Mouse (Mus musculus): ENCODE measurements around the gene Rnf115. TPM values are rescaled to one million over a fixed set of nuclear protein-coding genes. Genes with fewer than 3 reads are reported as not detected.

Gene Rnf115
- polyA plus RNA-seq, 2 experiments, result 27.1 to 46.4 TPM

DNA sequence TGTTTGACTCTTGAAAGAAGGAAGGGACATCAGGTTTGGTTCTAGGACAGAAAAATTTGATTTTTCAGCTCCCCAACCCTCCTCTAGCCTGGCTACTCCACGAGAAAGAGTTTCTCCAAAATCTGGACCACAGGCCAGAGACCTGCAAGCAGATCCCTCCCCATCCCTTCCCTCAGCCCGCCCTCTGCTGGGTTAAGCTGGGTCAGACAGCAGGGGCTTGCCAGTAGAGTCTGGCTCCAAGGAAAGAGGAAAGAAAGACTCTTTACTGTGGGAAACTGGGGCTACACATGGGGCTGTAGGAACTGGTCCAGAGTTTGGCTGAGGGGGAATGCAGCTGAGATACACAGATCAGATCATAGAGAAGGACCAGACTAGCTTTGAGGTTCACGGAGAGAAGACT lies 35.0 kb upstream of the Rnf115 start:
- Histone ChIP-seq H3K4me2 (replicated peaks; ENCODE audit: low read depth, low read length, severe bottlenecking) (no peak overlapping the region), H3K4me3 (replicated peaks; ENCODE audit: low read length) (no peak overlapping the region), H3K4me1 (ENCODE audit: control insufficient read depth, insufficient read depth, low read length) (peaks cover 6% of the 10 kb centered on the region), H3K36me3 (ENCODE audit: control insufficient read depth, insufficient read depth, low read length) (no peaks in the 10 kb centered on the region), H3K27me3 (ENCODE audit: control insufficient read depth, insufficient read depth, low read length) (no peaks in the 10 kb centered on the region), H3K27ac (replicated peaks; ENCODE audit: low read depth, low read length) (no peak overlapping the region), H3K9ac (ENCODE audit: low read depth, low read length, severe bottlenecking) (no peak overlapping the region), H3K9me3 (ENCODE audit: control insufficient read depth, low read length) (no peaks in the 10 kb centered on the region)
- TF ChIP-seq POLR2A (IDR thresholded peaks at IDR 0.05; ENCODE audit: borderline replicate concordance, extremely low read depth, insufficient read depth, insufficient read length), result no peak
- ATAC-seq (ENCODE audit: low FRiP score, low read depth), result no peak
- no peak for DNase-seq (ENCODE audit: low spot score)
- WGBS, result 14% methylated on average over 3 of the region's 3 CpGs

DNA sequence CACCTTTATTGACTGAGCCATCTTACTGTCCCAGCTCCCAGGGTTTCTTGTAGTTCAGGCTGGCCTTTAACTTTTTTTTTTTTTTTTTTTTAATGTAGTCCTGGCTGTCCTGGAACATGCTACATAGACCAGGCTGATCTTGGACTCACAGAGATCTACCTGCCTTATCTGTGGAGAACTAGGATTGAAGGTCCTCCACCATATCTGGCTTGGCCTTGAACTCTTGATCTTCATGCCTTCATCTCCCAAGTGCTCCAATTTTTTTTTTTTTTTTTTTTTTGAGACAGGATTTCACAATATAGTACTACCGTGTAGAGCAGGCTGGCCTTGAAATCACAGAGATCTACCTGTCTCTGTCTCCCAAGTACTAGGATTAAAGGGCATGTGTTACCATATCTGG lies 33.9 kb upstream of the Rnf115 start:
- WGBS, result 86% methylated on average over 1 of the region's 1 CpGs
- Histone ChIP-seq H3K4me1 (ENCODE audit: control insufficient read depth, insufficient read depth, low read length) (peaks cover 12% of the 10 kb centered on the region), H3K4me3 (replicated peaks; ENCODE audit: low read length) (no peak overlapping the region), H3K9me3 (ENCODE audit: control insufficient read depth, low read length) (no peaks in the 10 kb centered on the region), H3K36me3 (ENCODE audit: control insufficient read depth, insufficient read depth, low read length) (no peaks in the 10 kb centered on the region), H3K9ac (ENCODE audit: low read depth, low read length, severe bottlenecking) (no peak overlapping the region), H3K4me2 (replicated peaks; ENCODE audit: low read depth, low read length, severe bottlenecking) (no peak overlapping the region), H3K27me3 (ENCODE audit: control insufficient read depth, insufficient read depth, low read length) (no peaks in the 10 kb centered on the region), H3K27ac (replicated peaks; ENCODE audit: low read depth, low read length) (no peak overlapping the region)
- no peak for TF ChIP-seq POLR2A (IDR thresholded peaks at IDR 0.05; ENCODE audit: borderline replicate concordance, extremely low read depth, insufficient read depth, insufficient read length)
- DNase-seq (ENCODE audit: low spot score), result no peak
- no peak for ATAC-seq (ENCODE audit: low FRiP score, low read depth)

DNA sequence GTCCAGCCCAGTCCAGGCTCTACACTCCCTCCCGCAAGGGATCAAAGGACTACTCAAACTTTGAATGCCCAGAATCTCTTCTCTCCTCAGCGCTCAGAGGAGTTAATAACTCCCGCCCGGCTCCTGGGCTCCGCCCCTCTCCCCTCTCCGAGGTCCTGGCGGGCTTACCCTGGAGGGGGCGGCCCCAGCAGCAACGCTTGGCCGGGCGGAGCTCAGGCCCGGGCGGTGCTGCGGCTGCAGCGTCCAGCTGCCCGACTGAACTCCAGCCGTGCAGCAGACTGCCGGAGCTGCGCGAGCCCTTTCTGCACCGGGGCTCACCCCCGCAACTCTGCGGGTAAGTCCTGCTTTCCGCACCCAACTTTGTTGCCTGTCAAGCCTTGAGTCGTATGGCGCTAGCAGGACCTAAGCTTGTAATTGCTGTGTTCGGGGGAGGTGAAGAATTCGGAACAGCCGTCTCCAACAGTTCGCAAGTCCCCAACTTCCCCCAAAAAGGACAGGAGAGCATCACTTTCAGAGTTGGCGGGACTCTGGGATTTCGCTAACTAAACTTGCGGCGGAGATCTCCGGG lies 31.2 kb upstream of the Rnf115 start, which contains the start of gene Pias3:
Gene Pias3, plus strand, starts transcription at position 187 of the 568 bp plus-strand sequence.
- H3K9me3 ChIP-seq (ENCODE audit: control insufficient read depth, low read length), result no peaks in the 10 kb centered on the region
- ATAC-seq (ENCODE audit: low FRiP score, low read depth) (peak; percentile 85), DNase-seq (ENCODE audit: low spot score) (peak; percentile 88)
- peak within 1 kb of the TSS; percentile 91 for H3K27ac ChIP-seq (replicated peaks; ENCODE audit: low read depth, low read length)
- under 1% methylated on average over 35 of the region's 35 CpGs for WGBS
- H3K4me3 ChIP-seq (replicated peaks; ENCODE audit: low read length), result peak within 1 kb of the TSS; percentile 81
- peak within 1 kb of the TSS; percentile 72 for H3K4me2 ChIP-seq (replicated peaks; ENCODE audit: low read depth, low read length, severe bottlenecking)
- H3K27me3 ChIP-seq (ENCODE audit: control insufficient read depth, insufficient read depth, low read length), result no peaks in the 10 kb centered on the region
- 0 out of 2 replicates have a peak, but pooled peaks have one; percentile 70 for TF ChIP-seq POLR2A (IDR thresholded peaks at IDR 0.05; ENCODE audit: borderline replicate concordance, extremely low read depth, insufficient read depth, insufficient read length)
- peak within 1 kb of the TSS; percentile 79 for H3K9ac ChIP-seq (ENCODE audit: low read depth, low read length, severe bottlenecking)
- H3K36me3 ChIP-seq (ENCODE audit: control insufficient read depth, insufficient read depth, low read length), result peaks cover 20% of the 10 kb centered on the region
- H3K4me1 ChIP-seq (ENCODE audit: control insufficient read depth, insufficient read depth, low read length), result peaks cover 14% of the 10 kb centered on the region

DNA sequence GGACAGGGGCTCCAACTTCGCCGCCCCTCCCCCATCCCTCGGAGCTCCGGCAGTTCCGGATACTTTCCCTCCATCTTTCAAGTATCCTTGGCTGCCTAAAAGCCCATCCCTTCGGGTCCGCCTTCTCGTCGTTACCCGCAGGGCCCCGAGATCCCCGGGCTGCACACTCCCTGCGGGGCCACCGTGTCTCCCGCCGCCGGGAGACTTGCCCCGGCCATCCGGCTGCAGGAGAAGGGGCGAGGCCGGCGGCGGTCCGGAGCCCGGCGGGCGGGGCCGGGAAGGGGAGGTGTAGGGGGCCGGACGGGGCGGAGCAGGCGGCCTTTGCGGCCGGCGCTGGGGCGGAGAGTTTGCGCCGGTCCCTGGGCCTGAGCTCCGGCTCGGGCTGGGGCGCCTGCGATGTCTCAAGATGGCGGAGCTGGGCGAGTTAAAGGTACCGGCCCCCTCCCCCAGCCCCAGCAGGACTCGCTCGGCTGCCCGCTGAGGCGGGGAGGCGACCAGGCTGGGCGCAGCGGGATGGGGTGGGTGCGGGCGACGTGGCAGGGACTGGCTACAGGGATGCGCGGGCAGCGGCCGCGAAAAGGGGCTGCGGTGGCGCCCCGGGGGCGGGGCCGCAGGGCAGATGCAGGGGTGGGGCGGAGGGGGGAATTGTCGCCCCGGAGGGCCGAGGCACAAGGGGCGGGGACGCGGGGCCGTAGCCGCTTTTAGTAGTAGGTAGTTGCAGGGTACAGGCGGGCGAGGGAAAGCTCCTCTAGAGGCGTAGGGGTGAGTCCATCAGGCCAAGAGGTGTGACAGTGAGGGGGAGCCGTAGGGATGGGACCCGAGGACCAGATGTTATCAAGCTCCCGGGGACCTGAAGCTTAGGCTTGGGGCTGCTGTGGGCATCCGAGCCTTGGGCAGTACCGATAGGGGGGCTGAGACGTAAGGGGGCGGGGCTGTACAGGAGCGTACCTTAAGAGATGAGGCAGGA lies 30.4 kb upstream of the Rnf115 start:
- Histone ChIP-seq H3K4me3 (replicated peaks; ENCODE audit: low read length) (peak overlapping the region; percentile 81), H3K9ac (ENCODE audit: low read depth, low read length, severe bottlenecking) (peak overlapping the region; percentile 79), H3K4me2 (replicated peaks; ENCODE audit: low read depth, low read length, severe bottlenecking) (peak overlapping the region; percentile 72), H3K27me3 (ENCODE audit: control insufficient read depth, insufficient read depth, low read length) (no peaks in the 10 kb centered on the region), H3K27ac (replicated peaks; ENCODE audit: low read depth, low read length) (peak overlapping the region; percentile 91), H3K36me3 (ENCODE audit: control insufficient read depth, insufficient read depth, low read length) (peaks cover 28% of the 10 kb centered on the region), H3K4me1 (ENCODE audit: control insufficient read depth, insufficient read depth, low read length) (peaks cover 14% of the 10 kb centered on the region), H3K9me3 (ENCODE audit: control insufficient read depth, low read length) (no peaks in the 10 kb centered on the region)
- ATAC-seq (ENCODE audit: low FRiP score, low read depth), result peak; percentile 92
- 2% methylated on average over 61 of the region's 85 CpGs for WGBS
- peak; percentile 64; the same call in 1 of the 2 replicates for TF ChIP-seq POLR2A (IDR thresholded peaks at IDR 0.05; ENCODE audit: borderline replicate concordance, extremely low read depth, insufficient read depth, insufficient read length)
- DNase-seq (ENCODE audit: low spot score), result peak; percentile 89

DNA sequence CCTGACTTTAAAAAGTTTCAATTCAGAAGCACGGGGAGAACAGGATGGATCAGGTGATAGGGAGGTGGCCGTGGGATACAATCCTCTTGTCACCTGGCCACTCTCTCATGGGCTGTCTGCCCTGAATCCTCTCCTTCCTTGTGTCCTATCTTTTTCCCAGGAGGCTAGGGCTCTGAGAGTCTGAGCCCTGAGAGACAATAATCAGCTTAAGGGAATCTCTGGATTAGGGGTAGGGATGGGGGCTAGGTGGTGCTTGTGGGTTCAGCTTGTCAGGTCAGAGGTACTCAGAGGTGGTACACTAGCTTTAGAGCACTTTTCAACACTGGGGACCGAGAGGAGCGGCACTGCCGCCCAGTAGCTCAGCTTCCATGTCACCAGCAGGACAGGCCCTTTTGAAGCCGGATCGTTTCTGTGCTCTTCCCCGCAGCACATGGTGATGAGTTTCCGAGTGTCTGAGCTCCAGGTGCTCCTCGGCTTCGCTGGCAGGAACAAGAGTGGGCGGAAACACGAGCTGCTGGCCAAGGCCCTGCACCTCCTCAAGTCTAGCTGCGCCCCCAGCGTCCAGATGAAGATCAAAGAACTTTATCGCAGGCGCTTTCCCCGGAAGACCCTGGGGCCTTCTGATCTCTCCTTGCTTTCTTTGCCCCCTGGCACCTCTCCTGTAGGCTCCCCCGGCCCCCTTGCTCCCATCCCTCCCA lies 28.3 kb upstream of the Rnf115 start:
- 29% methylated on average over 19 of the region's 19 CpGs for WGBS
- H3K27me3 ChIP-seq (ENCODE audit: control insufficient read depth, insufficient read depth, low read length), result no peaks in the 10 kb centered on the region
- H3K27ac ChIP-seq (replicated peaks; ENCODE audit: low read depth, low read length), result no peak overlapping the region
- H3K9me3 ChIP-seq (ENCODE audit: control insufficient read depth, low read length), result no peaks in the 10 kb centered on the region
- ATAC-seq (ENCODE audit: low FRiP score, low read depth) (no peak), DNase-seq (ENCODE audit: low spot score) (no peak)
- peaks cover 48% of the 10 kb centered on the region for H3K36me3 ChIP-seq (ENCODE audit: control insufficient read depth, insufficient read depth, low read length)
- no peak overlapping the region for H3K4me3 ChIP-seq (replicated peaks; ENCODE audit: low read length)
- H3K9ac ChIP-seq (ENCODE audit: low read depth, low read length, severe bottlenecking), result no peak overlapping the region; the same call in 1 of the 2 replicates
- H3K4me2 ChIP-seq (replicated peaks; ENCODE audit: low read depth, low read length, severe bottlenecking), result no peak overlapping the region
- no peak for TF ChIP-seq POLR2A (IDR thresholded peaks at IDR 0.05; ENCODE audit: borderline replicate concordance, extremely low read depth, insufficient read depth, insufficient read length)
- peaks cover 14% of the 10 kb centered on the region for H3K4me1 ChIP-seq (ENCODE audit: control insufficient read depth, insufficient read depth, low read length)

Measured in limb, embryonic 14.5 days (tissue).